Mouse (Mus musculus) frontal cortex, adult (tissue): ENCODE results near the gene Gsto1.

Experiments used
- ATAC-seq: cut with Nextera tagmentation; 2 replicates; pipeline ENCODE4 v1.9.2; 2017; ENCODE audit warnings: mild to moderate bottlenecking, moderate library complexity, mixed read lengths; ENCODE audit not compliant: low TSS enrichment

Gene Gsto1

DNA sequence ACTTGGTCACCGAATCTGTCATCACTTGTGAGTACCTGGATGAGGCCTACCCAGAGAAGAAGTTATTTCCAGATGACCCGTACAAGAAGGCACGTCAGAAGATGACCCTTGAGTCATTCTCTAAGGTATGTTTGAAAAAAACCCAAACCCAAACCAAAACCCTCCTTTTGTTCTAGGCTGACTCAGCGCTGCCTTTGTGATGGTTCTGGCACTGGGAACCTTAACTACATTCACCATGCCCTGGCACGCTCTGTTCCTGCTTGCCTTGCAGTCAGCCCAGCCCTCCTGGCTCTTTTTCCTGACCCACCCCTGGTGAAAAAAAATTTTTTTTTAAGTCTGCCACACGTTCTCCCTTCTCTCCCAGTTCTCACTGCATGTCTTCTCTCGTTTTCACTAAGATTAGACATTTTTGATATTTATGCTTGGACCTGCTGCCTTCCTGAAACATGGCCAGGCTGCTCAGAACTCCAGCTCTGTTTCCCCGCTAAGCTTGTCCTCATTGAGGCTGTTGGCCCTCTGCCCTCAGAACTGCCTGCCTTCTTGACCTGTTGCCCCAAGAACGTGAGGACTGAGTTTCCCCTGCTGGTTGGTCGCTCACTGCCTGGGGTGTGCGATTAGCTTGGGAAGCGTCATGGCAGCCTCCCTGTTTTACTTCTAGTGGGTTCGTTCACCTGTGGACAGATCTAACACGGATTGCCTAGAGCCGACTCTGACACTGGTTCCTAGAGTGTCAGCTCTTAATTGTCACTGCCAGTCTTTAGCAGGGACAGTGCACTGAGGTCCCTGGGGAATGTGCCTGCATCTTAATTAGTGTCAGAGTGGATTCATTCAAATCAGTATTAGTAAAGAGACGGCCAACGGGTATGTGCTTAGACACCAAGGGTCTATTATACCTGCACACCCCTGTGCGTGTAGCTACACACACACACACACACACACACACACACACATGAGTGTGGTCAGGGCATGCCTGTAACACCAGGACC is 3.5 kb downstream of the Gsto1 start:
- ATAC-seq = no peak

GRCm38 (mm10) chr19:47859180-47859579 is 4.4 kb downstream of the Gsto1 start:
- no peak for ATAC-seq

- no peak for ATAC-seq
These were observed 7.8 kb downstream of the Gsto1 start for GRCm38 (mm10) chr19:47862581-47862980.

GRCm38 (mm10) chr19:47864051-47864450 is 9.3 kb downstream of the Gsto1 start:
- ATAC-seq = no peak

- no peak for ATAC-seq
These were observed 10.0 kb downstream of the Gsto1 start for GRCm38 (mm10) chr19:47864721-47865120.

- peak; percentile 99 for ATAC-seq
These were observed 10.7 kb downstream of the Gsto1 start, which contains the start of gene Gsto2 for GRCm38 (mm10) chr19:47865353-47865947. TSS of gene Gsto2 (plus strand) at chr19:47865534.

DNA sequence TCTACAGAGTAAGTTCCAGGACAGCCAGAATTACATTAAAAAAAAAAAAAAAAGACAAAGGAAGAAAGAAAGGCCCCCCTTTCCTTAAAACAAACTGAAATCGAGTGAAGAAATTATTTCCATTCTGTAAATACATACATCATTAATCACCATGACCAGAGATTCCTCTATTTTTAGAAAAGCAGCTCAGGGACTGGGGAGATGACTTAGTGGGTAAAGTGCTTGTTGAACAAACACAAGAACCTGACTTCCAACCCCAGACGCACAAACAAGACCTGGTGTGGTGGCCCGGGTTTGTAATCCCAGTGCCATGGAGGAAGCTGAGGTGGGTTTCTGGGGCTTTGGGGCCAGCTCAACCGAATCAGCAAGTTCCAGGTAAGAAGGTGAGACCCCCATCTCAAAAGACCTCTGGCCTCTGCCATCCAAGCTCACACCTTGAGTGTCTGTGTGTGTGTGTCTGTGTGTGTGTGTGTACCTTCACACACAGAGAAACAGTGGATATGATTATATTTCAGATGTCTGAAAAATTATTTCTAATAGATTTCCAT is 12.9 kb downstream of the Gsto1 start:
- no peak for ATAC-seq

- no peak for ATAC-seq
These were observed 14.2 kb downstream of the Gsto1 start for GRCm38 (mm10) chr19:47868951-47869350.

GRCm38 (mm10) chr19:47869516-47869915 is 14.7 kb downstream of the Gsto1 start:
- no peak for ATAC-seq

DNA sequence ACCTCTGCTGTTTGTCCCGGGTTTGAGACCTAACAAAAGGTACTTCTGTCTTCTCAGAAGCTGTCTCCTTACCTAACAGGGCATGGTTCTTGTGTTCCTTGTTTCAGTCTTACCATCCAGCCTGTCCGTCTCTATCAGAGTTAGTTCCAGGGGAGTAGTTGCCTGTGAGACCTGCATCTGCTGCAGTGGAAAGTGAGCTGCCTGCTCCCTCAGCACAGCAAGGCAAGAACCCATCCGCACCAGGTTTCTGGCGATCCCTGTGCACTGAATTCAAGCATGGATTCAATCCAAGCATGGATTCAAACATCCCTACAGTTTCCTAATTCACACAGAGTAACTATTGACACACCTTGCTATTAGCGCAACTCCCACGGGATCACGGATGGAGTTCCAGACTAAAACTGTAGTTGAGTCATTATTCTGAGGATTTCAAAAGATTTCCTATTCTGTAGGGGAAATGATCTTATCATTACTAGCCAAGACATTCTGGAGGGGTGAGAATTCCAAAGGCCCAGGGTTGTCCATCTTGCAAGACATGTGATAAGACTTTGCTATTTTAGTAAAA is 15.4 kb downstream of the Gsto1 start:
- ATAC-seq = no peak

DNA sequence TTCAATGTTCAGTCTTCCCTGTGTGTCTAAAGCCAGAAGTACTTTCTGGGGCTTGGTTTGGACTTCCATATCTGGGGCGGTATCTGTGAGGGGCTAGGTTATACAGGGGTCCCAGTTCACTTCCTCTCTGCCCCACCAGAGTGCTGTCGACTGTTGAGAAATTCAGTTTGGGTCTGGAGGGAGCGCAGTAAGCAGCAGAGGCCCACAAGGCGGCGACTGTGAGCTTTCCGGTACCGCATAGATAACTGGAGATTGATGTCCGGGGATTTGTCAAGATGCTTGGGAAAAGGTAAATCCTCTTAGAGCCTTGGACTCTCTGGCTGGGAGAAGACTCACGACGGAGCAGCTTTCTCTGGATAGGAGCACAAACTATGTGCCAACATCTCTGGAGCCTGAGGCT is 16.7 kb downstream of the Gsto1 start:
- ATAC-seq = peak; percentile 44; the same call in 1 of the 2 replicates

GRCm38 (mm10) chr19:47876252-47876651 is 21.5 kb downstream of the Gsto1 start:
- ATAC-seq = no peak

DNA sequence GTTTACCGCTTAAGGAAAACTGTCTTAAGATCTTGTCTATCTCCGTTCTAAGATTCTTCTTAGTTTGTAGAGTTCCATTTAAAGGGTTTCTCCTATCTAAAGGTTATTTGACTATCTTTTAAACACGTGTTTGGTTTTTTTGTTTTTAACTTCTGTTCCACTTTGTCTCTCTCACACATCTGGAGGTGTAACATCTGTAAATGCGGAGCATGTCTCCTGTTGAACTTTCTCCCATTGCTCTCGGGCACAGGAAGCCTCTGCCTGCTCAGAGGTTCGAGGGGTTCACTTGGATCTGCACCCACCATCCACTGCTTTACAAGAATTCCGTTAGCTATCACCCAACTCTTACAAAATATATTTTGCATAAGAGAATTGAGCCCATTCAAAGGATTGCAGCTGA is 26.8 kb downstream of the Gsto1 start:
- ATAC-seq = no peak

- ATAC-seq = peak; percentile 98
These were observed 27.5 kb downstream of the Gsto1 start for GRCm38 (mm10) chr19:47882151-47882881.

GRCm38 (mm10) chr19:47882882-47883254 is 28.1 kb downstream of the Gsto1 start:
- ATAC-seq = no peak

- ATAC-seq = no peak
These were observed 29.7 kb downstream of the Gsto1 start for GRCm38 (mm10) chr19:47884296-47885085.

DNA sequence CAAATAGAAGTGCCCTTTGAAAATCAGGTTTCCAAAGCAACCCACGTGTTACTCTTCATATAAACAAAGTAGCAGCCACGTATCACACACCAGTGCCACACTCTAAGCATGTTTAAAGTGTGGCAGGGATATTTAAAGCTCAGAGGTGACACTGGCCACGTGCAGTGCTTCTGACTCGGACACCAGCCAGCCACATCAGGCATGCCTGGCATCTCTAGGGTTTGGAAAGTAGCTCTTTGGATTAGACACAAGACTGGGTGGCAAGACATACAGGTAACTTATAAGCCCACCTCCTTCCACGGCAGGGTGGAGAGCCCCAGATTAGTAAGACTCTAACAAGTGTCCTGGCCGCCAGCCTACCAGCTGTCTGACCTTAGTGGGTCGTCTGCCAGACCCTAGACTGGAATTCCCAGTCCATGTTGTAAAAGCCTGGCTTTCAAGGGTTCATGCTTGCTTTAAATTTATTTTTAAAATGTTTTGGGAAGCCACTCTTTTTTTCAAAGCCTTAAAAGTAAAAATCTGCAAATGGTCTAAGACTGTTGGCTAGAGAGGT is 30.5 kb downstream of the Gsto1 start:
- ATAC-seq = no peak

DNA sequence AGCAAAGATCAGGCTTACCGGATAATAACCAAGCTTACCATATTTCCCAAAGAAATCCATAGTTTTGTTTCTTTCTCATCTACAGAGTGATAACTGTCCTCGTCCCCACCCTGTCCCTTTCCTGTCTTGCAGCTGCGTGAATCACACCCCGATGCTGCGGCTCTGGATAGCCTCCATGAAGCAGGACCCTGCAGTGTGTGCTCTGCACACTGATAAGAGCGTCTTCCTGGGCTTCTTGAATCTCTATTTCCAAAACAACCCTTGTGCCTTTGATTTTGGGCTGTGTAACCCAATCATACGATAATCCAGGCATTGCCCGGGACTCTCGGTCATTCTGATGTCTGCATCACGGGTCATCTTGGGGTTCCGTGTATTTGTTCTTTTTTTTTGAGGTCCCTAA is 31.1 kb downstream of the Gsto1 start:
- ATAC-seq = no peak

DNA sequence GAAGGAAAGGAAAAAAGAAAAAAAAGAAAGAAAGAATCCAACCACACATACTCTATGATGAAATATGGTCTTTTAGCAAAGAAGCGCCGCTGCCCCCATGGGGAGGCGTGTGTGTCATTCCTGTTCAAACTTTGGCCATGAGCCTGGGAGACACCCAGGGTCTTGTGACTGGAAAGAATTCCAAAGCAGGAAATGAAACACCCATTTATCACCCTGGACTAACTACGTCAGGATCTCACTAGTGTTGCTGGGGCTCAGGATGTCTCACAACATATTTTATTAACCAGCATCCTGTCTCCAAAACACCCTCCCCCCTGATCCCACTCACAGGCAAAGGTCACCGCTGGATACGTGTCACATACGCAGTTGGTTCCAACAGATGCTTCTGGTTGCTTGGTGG is 31.8 kb downstream of the Gsto1 start:
- no peak for ATAC-seq

GRCm38 (mm10) chr19:47887417-47887816 is 32.6 kb downstream of the Gsto1 start:
- no peak for ATAC-seq

DNA sequence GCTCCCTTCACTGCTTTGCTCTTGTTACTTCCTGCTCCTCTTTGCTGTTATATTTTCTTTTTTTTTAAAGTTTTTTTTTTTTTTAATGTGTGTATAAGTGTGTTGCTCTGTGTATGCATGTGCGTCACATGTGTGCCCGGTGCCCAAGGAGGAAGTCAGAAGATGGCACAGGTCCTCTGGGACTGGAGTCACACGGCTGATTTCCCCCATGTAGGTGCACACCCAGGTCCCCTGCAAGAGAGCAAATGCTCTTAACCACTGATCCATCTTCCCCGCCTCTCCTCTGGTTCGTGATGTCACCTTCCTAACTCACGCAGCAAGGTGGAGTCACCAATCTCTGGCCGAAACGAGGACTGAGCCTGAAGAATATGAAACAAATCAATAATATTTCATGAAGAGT is 33.3 kb downstream of the Gsto1 start:
- no peak for ATAC-seq
